Mouse (Mus musculus): ENCODE data around the gene Cutal. TPM values are rescaled to one million over a fixed set of nuclear protein-coding genes. Genes with fewer than 3 reads are reported as not detected.
A peak's percentile ranks its signal among the peaks of the same experiment; 100 is the strongest.

The Cutal gene
- total and polyA plus RNA-seq, 3 experiments, result not detected

DNA sequence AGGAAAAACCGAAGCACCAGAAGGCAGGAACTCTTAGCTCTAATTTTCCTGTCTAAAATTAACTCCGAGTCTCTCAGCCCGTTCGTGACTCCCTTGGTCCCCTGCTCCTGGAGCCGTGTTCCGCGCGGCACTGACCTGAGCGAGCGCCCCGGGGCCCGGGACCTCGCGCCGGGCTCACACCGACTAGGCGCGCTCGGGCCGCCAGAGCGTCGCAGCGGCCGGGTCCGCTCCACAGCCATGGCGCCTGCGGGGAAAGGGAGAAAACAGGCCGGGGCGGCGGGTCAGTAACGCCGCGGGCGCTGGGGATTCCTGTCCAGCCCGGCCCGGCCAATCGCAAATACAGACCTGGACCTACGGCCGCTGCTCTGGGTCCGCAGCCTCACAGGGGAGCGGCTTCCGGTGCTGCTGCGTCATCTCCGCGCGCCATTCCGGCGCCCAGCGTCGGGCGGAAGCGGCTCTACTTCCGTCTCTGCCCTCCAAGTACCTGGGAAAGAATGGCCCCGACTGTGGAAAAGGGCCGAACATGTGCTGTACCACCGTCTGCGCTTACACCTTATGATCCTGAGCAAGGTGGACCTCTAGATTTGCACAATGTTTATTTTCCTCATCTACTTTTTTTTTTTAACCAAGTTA is 48.3 kb upstream of the Cutal start, which contains the start of gene Fbxw2 (continued):
- TF ChIP-seq KAT2A (IDR thresholded peaks at IDR 0.05; ENCODE audit: insufficient replicate concordance, low read length), result peak; percentile 92; the same call in 1 of the 2 replicates
- TF ChIP-seq POLR2A (IDR thresholded peaks at IDR 0.05; ENCODE audit: low read depth, low read length), result peak; percentile 94
- peak; percentile 92 for TF ChIP-seq NELFE (IDR thresholded peaks at IDR 0.05; ENCODE audit: low read depth, low read length)
- no peak for TF ChIP-seq USF2 (conservative IDR thresholded peaks at IDR 0.05; ENCODE audit: low read depth, low read length)
- no peak for TF ChIP-seq SMC3 (IDR thresholded peaks at IDR 0.05; ENCODE audit: low read depth, low read length)
- peak; percentile 59 for TF ChIP-seq NRF1 (IDR thresholded peaks at IDR 0.05; ENCODE audit: low read depth, low read length)
- peak; percentile 76 for TF ChIP-seq IRF4 (IDR thresholded peaks at IDR 0.05; ENCODE audit: low read depth, low read length)
- no peak for TF ChIP-seq RAD21 (IDR thresholded peaks at IDR 0.05; ENCODE audit: low read depth, low read length)
- no peak for TF ChIP-seq BHLHE40 (IDR thresholded peaks at IDR 0.05; ENCODE audit: low read depth, low read length)
- no peak for TF ChIP-seq CHD1 (IDR thresholded peaks at IDR 0.05; ENCODE audit: low read depth, low read length)
- TF ChIP-seq PAX5 (IDR thresholded peaks at IDR 0.05; ENCODE audit: low read length), result no peak
- TF ChIP-seq ETS1 (conservative IDR thresholded peaks at IDR 0.05; ENCODE audit: low read depth, low read length), result peak; percentile 52
- TF ChIP-seq JUN (IDR thresholded peaks at IDR 0.05; ENCODE audit: insufficient read depth, low read depth, low read length), result no peak

DNA sequence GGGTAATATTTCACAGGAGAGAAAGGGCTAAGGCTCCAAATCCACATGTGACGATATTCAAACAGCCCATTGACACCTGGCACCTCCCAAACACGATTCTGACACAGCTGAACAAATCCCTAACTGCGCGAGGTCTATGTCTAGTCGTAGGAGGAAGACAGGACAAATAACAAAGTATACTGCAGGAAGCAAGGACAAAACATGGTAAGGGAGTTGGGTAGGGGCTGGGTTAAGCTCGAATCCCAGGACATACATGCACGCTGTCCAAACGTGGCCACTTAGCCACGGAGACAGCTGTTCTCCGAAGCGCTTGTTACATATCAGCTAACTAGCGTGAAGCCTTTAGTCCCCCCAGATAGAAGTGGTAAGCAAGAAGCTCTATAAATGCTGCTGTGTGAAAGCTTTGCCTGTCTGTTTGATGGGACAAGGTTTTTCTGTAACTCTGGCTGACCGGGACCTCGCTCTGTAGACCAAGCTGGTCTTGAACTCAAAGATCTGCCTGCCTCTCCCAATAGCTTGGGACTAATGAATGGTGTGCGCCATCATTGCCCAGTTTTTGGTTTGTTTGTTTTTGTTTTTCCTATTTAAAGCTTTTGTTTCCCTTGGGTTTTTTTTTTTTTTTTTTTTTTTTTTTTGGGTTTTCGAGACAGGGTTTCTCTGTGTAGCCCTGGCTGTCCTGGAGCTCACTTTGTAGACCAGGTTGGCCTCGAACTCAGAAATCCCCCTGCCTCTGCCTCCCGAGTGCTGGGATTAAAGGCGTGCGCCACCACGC is 47.5 kb upstream of the Cutal start:
- TF ChIP-seq JUN (IDR thresholded peaks at IDR 0.05; ENCODE audit: insufficient read depth, low read depth, low read length), result no peak
- TF ChIP-seq POLR2A (IDR thresholded peaks at IDR 0.05; ENCODE audit: low read depth, low read length), result no peak
- no peak for TF ChIP-seq ZC3H11A (IDR thresholded peaks at IDR 0.05; ENCODE audit: low read depth, low read length)
- no peak for TF ChIP-seq UBTF (IDR thresholded peaks at IDR 0.05; ENCODE audit: low read depth, low read length)
- TF ChIP-seq CTCF (conservative IDR thresholded peaks at IDR 0.05 in 1 of 2, IDR thresholded peaks at IDR 0.05 in 1 of 2; ENCODE audit: low read depth in 2 of 2, low read length in 2 of 2), result no peak
- no peak for TF ChIP-seq MAFK (IDR thresholded peaks at IDR 0.05; ENCODE audit: insufficient replicate concordance, low read length)
- TF ChIP-seq IRF4 (IDR thresholded peaks at IDR 0.05; ENCODE audit: low read depth, low read length), result no peak
- no peak for TF ChIP-seq GABPA (IDR thresholded peaks at IDR 0.05; ENCODE audit: insufficient replicate concordance, low read depth, low read length)
- TF ChIP-seq ELF1 (IDR thresholded peaks at IDR 0.05; ENCODE audit: low read depth, low read length), result no peak
- TF ChIP-seq ETS1 (conservative IDR thresholded peaks at IDR 0.05; ENCODE audit: low read depth, low read length), result no peak
- TF ChIP-seq MYC (IDR thresholded peaks at IDR 0.05; ENCODE audit: low read depth, low read length), result peak; percentile 48; the same call in 1 of the 2 replicates
- TF ChIP-seq MXI1 (IDR thresholded peaks at IDR 0.05; ENCODE audit: low read depth, low read length), result peak; percentile 81; the same call in 1 of the 2 replicates
- TF ChIP-seq SMC3 (IDR thresholded peaks at IDR 0.05; ENCODE audit: low read depth, low read length), result no peak
- peak; percentile 65 for TF ChIP-seq MAX (IDR thresholded peaks at IDR 0.05; ENCODE audit: low read length)
- no peak for TF ChIP-seq USF2 (conservative IDR thresholded peaks at IDR 0.05; ENCODE audit: low read depth, low read length)
- TF ChIP-seq MAZ (IDR thresholded peaks at IDR 0.05; ENCODE audit: low read depth, low read length), result no peak
- no peak for TF ChIP-seq KAT2A (IDR thresholded peaks at IDR 0.05; ENCODE audit: insufficient replicate concordance, low read length)
- TF ChIP-seq ZMIZ1 (IDR thresholded peaks at IDR 0.05; ENCODE audit: low read depth, low read length), result no peak
- TF ChIP-seq BHLHE40 (IDR thresholded peaks at IDR 0.05; ENCODE audit: low read depth, low read length), result peak; percentile 11; the same call in 1 of the 2 replicates
- no peak for TF ChIP-seq USF1 (IDR thresholded peaks at IDR 0.05; ENCODE audit: low read depth, low read length)
- no peak for DNase-seq (ENCODE audit: extremely low read depth)
- Histone ChIP-seq H3K4me1 (ENCODE audit: control insufficient read depth in 1 of 2, insufficient read depth in 2 of 2) (peaks cover 0 to 20% of the 10 kb centered on the region in 2 experiments; a peak in 3 of 4 replicates), H3K9ac (ENCODE audit: insufficient read depth, low read depth) (peak overlapping the region; percentile 98), H3K4me2 (ENCODE audit: insufficient read depth, low read depth, poor library complexity, severe bottlenecking) (peak overlapping the region; percentile 100), H3K27ac (ENCODE audit: insufficient read depth, low read depth) (peak overlapping the region; percentile 57), H3K36me3 (replicated peaks in 1 of 2; ENCODE audit: control insufficient read depth in 1 of 2, insufficient read depth in 1 of 2, low read length in 1 of 2) (peaks cover 5 to 23% of the 10 kb centered on the region in 2 experiments), H3K27me3 (replicated peaks) (no peaks in the 10 kb centered on the region), H3K4me3 (replicated peaks in 1 of 3; ENCODE audit: low read depth in 2 of 3, low read length in 2 of 3, poor library complexity in 1 of 3) (peak overlapping the region; percentile 67 to 92 (median 83)), H3K79me2 (replicated peaks; ENCODE audit: control insufficient read depth, extremely low read depth, insufficient read depth, poor library complexity, severe bottlenecking) (peaks cover 24% of the 10 kb centered on the region), H3K9me3 (replicated peaks; ENCODE audit: low read length) (peaks cover 5% of the 10 kb centered on the region)
- in situ Hi-C loops (cut with MboI; ENCODE audit: low pct_ligation_motif_present, low pct_unique_long_range_greater_than_20kb, low sequenced_read_pairs) (no loop called here), dilution Hi-C loops (cut with MboI; ENCODE audit: extremely low pct_ligation_motif_present, extremely low pct_unique_long_range_greater_than_20kb, low sequenced_read_pairs) (no loop called here)
